Mouse (Mus musculus) retina, postnatal 1 day (tissue): ENCODE data around the gene Rnf114.
A peak's percentile ranks its signal among the peaks of the same experiment; 100 is the strongest.

Source experiments
- DNase-seq: peaks from one replicate; pipeline ENCODE4 v3.0.0-alpha.2; 2012

Gene Rnf114

GRCm38 (mm10) chr2:167475596-167475995, 16.8 kb upstream of the Rnf114 start:
- peak; percentile 7 for DNase-seq

- peak; percentile 93 for DNase-seq
Observed at GRCm38 (mm10) chr2:167476200-167476688, 16.2 kb upstream of the Rnf114 start.

GRCm38 (mm10) chr2:167476762-167477161, 15.7 kb upstream of the Rnf114 start:
- DNase-seq = peak; percentile 55

- no peak for DNase-seq
Observed at GRCm38 (mm10) chr2:167478128-167478527, 14.3 kb upstream of the Rnf114 start.

GRCm38 (mm10) chr2:167479501-167479900, 12.9 kb upstream of the Rnf114 start:
- no peak for DNase-seq

- DNase-seq = no peak
Observed at GRCm38 (mm10) chr2:167482681-167483080, 9.8 kb upstream of the Rnf114 start.

GRCm38 (mm10) chr2:167483081-167483826, 9.2 kb upstream of the Rnf114 start:
- DNase-seq = no peak

GRCm38 (mm10) chr2:167483827-167484410, 8.5 kb upstream of the Rnf114 start:
- no peak for DNase-seq

- no peak for DNase-seq
Observed at GRCm38 (mm10) chr2:167484932-167485331, 7.5 kb upstream of the Rnf114 start.

- DNase-seq = peak; percentile 34
Observed at GRCm38 (mm10) chr2:167485501-167486377, 6.7 kb upstream of the Rnf114 start.

- DNase-seq = no peak
Observed at GRCm38 (mm10) chr2:167486573-167486972, 5.9 kb upstream of the Rnf114 start.

- DNase-seq = no peak
Observed at GRCm38 (mm10) chr2:167487551-167487950, 4.9 kb upstream of the Rnf114 start.

- no peak for DNase-seq
Observed at GRCm38 (mm10) chr2:167487994-167488393, 4.5 kb upstream of the Rnf114 start.

GRCm38 (mm10) chr2:167490813-167491525, 1.5 kb upstream of the Rnf114 start:
- no peak for DNase-seq

- DNase-seq = peak; percentile 94
Observed at GRCm38 (mm10) chr2:167492713-167493636, 530 bp downstream of the Rnf114 start, which contains the start of gene Spata2. Gene Spata2 (minus strand): TSS chr2:167492887.

GRCm38 (mm10) chr2:167496437-167496836, 4.0 kb downstream of the Rnf114 start:
- DNase-seq = no peak

GRCm38 (mm10) chr2:167497272-167497671, 4.8 kb downstream of the Rnf114 start:
- DNase-seq = peak; percentile 64

GRCm38 (mm10) chr2:167502554-167503252, 10.3 kb downstream of the Rnf114 start:
- no peak for DNase-seq

- DNase-seq = peak; percentile 92
Observed at GRCm38 (mm10) chr2:167503253-167503895, 10.9 kb downstream of the Rnf114 start.

- peak; percentile 46 for DNase-seq
Observed at GRCm38 (mm10) chr2:167503896-167504349, 11.5 kb downstream of the Rnf114 start.
